Mouse (Mus musculus): ENCODE measurements around the gene Hgd.

DNA sequence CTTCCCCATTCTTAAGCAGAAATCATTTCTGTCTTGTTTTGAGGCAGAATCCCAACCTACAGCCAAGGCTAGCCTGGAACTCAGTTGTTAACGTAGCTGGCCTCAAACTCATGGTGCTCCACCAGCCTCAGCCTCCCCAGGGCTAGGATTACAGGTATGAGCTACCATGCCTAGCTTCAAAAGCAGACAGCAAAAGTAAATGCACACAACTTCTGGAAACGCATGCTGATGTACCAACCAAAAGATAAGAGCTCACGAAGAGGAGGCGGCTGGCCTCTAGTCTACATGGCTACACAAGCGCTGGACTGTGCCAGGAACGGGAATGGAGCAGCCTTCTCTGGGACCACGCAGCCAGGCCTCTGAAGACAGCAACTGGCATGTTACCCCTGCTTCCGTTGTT lies 68.0 kb downstream of the Hgd start:
- TF ChIP-seq CTCF (IDR thresholded peaks at IDR 0.05; ENCODE audit: extremely low read depth, insufficient read depth, low read length) (no peak), POLR2A (IDR thresholded peaks at IDR 0.05; ENCODE audit: extremely low read depth, insufficient read depth, low read length) (no peak)
